Mouse (Mus musculus) embryonic fibroblast, embryonic 13.5 days (primary cell): ENCODE results near the gene Artn. TPM values are rescaled to one million over a fixed set of nuclear protein-coding genes. Genes with fewer than 3 reads are reported as not detected.

Experiments
- H3K27ac ChIP-seq: 2 replicates; pipeline ENCODE4 v1.5.1; 2012; ENCODE audit warnings: low read length, control low read depth, inconsistent platforms; ENCODE audit not compliant: insufficient read depth
- H3K4me1 ChIP-seq: 2 replicates; pipeline ENCODE4 v1.6.1; 2011; ENCODE audit warnings: low read length; ENCODE audit not compliant: control insufficient read depth, insufficient read depth
- H3K4me3 ChIP-seq: 2 replicates; pipeline ENCODE4 v1.5.1; 2011; ENCODE audit warnings: mild to moderate bottlenecking, control low read depth, low read length; ENCODE audit not compliant: insufficient read depth
- CTCF ChIP-seq: IDR thresholded peaks from 2 replicates; pipeline ENCODE4 v1.5.1; 2011; ENCODE audit warnings: mild to moderate bottlenecking, control low read depth, low read length, moderate library complexity, borderline replicate concordance; ENCODE audit not compliant: insufficient read depth
- POLR2A ChIP-seq: IDR thresholded peaks from 2 replicates; pipeline ENCODE4 v1.6.1; 2011; ENCODE audit warnings: low read depth, mild to moderate bottlenecking, control low read depth, low read length, moderate library complexity
- polyA plus RNA-seq: library from polyadenylated mRNA; stranded (reverse); fragments of >200 nt; gene quantifications from 2 replicates; pipeline ENCODE4 v1.2.4, GENCODE M21; 2011; ENCODE audit warnings: low read depth; ENCODE audit not compliant: missing spikeins, insufficient read length

The Artn gene
- polyA plus RNA-seq, 1 experiment: 5.8 TPM

DNA sequence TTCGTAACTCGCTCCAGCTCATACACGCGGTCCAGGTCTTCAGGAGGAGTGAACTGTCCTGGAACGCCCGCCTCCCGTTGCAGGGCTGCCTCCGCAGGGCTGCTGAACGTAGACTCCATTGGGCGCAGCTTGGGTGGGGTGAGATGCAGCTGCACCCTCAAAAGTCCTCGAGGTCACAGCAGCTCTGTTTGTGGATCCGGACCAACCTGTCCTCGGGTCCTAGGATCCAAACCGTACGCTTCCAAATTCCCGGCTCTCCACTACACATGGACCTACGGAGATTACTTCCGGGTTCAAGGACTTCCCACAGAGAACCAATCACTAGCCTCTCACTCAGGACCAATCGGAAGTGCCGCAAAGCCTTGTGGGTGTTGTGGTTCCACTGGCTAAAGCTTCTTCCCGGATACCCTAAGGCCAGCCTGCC is 37.8 kb downstream of the Artn start, which contains the start of gene Dph2:
Dph2 (minus strand) TSS at position 295 of the 424 bp plus-strand sequence.
- Histone ChIP-seq H3K4me1 (no peaks in the 10 kb centered on the region), H3K27ac (no peak within 1 kb of the TSS), H3K4me3 (peak within 1 kb of the TSS; percentile 92)
- TF ChIP-seq CTCF (no peak), POLR2A (peak; percentile 48; the same call in 1 of the 2 replicates)

DNA sequence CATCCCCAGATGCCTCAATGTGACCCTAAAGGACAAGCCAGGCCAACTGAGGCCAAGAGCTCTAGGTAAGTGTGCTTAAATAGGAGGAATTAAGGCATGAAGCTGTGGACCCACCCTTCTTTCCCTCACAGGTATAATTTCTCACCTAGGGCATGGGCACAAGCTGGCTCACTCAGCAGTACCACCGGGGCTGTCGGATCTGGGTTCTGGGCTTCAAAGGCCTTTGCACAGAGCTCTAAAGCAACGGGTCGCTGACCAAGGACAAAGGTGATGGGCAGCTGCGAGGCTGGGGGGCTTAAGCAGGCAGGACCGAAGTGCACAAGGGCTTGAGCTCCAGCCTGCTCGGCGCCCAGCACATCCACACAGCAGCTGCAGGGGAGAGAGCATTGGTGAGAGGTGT is 38.8 kb downstream of the Artn start:
- no peaks in the 10 kb centered on the region for H3K4me1 ChIP-seq
- H3K4me3 ChIP-seq: peak overlapping the region; percentile 92
- H3K27ac ChIP-seq: no peak overlapping the region
- TF ChIP-seq POLR2A (no peak), CTCF (no peak)

DNA sequence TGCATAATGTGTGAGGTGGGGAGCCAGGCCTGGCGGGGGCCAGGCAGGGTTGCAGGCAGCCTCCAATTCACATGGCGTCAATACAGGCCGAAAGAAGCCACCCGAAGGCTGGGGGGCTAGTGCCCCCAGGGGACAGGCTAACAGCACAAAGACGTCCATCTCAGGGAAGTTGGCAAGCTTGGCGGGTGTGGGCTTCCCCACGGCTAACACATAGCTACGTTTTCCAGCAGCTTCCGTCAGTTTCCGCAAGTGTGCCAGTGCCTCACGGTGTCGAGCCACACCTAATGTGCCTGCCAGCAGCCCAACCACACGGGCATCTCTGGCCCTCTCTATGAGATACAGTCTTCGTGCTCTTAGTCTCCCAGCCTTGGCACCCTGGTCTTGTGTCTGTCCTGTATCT is 39.5 kb downstream of the Artn start:
- Histone ChIP-seq H3K4me3 (no peak overlapping the region), H3K27ac (no peak overlapping the region)
- no peak for TF ChIP-seq CTCF
- TF ChIP-seq POLR2A: no peak

DNA sequence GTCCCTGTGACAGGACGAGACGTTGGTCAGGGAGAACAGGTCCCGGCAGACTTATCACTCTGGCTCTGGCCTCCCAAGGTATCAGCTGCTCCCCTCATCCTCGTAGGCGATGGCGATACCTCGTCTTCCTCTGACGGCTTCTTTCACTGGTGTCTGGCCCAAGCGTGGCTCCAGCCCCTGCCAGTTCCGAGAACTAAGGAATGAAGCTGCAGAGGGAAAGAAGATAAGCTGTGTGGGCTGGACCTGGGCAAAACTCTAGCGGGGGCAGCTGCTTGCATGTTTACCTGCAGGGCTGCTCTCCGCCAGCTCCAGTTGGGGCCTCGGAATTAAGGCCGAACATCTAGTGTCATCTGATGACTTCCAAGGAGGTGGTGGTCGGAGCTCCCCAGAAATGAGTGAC is 40.1 kb downstream of the Artn start:
- no peak overlapping the region for H3K4me3 ChIP-seq
- no peak for TF ChIP-seq CTCF
- TF ChIP-seq POLR2A: no peak
- no peaks in the 10 kb centered on the region; the same call in 1 of the 2 replicates for H3K4me1 ChIP-seq

More for the DNA sequence above, 39.5 kb downstream of the Artn start:
- H3K4me1 ChIP-seq: no peaks in the 10 kb centered on the region

DNA sequence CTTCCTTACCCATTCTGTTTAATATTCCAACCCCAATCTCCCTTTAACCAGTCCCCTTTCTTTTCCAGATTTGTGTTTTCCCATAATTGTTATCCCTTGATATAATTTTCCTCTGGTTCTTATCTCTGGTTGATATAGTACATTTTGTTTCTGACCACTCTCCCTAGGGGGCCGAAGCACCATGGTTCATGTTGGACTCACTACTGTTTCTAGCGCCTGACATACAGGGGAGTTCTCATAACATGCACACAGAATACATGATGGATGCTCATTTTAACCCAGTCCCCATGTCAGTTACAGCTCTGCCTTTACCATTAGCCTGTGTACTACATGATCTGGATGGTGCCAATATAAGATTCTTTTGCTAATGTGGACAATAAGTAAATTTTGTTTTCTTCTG is 41.6 kb downstream of the Artn start:
- H3K4me1 ChIP-seq: no peaks in the 10 kb centered on the region; the same call in 1 of the 2 replicates
- no peak overlapping the region for H3K4me3 ChIP-seq
- no peak overlapping the region for H3K27ac ChIP-seq
- TF ChIP-seq POLR2A (0 out of 2 replicates have a peak, but pooled peaks have one; percentile 16), CTCF (no peak)

More for the DNA sequence above, 40.1 kb downstream of the Artn start:
- no peak overlapping the region for H3K27ac ChIP-seq

DNA sequence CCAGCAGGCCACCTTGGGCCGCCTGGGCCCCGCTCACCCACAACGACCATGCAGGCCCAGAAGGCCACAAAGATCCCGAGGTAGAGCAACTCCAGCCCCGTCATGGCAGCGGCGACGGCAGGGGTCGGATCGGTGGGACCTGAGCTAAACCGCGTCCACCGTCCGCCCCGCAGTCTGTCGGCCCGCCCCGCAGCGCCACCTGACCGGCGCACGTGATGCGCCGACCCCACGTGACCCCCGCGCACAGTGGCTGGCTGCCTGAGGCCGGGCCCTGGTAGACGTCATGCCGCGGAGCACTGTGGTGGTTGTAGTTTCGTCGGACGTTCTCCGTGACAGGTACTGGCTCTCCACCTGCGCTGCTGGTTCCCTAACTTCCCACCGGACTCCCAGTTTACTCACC is 42.4 kb downstream of the Artn start, which contains the start of gene Atp6v0b:
Atp6v0b (minus strand) TSS at position 201 of the 400 bp plus-strand sequence.
- peak within 1 kb of the TSS; percentile 76 for H3K4me3 ChIP-seq
- TF ChIP-seq POLR2A (peak; percentile 80), CTCF (no peak)
- H3K4me1 ChIP-seq: no peaks in the 10 kb centered on the region; the same call in 1 of the 2 replicates
- no peak within 1 kb of the TSS for H3K27ac ChIP-seq

DNA sequence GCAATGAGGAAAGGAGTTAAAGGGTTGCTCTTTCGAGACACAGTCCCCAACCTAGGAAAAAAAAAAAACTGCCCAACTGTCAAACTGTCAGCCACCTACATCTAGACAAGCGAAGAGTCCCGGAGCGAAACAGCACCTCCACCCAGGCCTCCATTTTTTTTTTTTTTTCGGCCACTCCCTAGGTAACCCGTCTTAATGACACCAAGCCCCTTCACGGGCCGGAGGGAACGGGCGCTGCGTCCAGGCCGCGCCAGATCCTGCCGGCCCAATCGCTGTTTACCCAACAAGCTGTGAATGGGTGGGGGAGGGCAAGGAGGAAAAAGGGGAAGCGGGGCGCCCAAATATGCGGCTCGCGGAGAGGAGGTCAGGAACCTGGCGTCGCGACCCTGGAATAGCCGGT is 42.9 kb downstream of the Artn start:
- no peak overlapping the region for H3K27ac ChIP-seq
- no peaks in the 10 kb centered on the region; the same call in 1 of the 2 replicates for H3K4me1 ChIP-seq
- TF ChIP-seq CTCF (no peak), POLR2A (no peak)
- peak overlapping the region; percentile 76 for H3K4me3 ChIP-seq

DNA sequence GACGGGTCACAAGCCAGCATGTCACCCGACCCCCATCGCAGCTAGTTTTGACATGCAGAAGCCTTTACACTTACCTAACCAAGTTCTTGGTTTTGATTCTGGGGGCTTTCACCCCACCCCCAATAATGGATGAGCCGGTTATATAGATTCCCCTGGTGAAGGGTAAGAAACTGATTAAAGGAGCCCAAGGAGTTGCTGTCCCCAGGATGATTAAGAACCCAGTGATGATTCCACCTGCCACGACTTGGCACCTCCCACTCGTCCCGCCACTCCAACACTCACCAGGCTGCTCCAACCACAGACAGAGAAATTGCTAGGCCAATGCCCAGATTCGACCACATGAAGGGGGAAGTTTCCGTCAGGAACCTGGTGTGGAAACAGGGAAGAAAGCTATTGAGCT is 43.6 kb downstream of the Artn start:
- no peak for TF ChIP-seq CTCF
- no peak for TF ChIP-seq POLR2A
- no peak overlapping the region for H3K27ac ChIP-seq
- peak overlapping the region; percentile 76 for H3K4me3 ChIP-seq
- H3K4me1 ChIP-seq: no peaks in the 10 kb centered on the region; the same call in 1 of the 2 replicates

DNA sequence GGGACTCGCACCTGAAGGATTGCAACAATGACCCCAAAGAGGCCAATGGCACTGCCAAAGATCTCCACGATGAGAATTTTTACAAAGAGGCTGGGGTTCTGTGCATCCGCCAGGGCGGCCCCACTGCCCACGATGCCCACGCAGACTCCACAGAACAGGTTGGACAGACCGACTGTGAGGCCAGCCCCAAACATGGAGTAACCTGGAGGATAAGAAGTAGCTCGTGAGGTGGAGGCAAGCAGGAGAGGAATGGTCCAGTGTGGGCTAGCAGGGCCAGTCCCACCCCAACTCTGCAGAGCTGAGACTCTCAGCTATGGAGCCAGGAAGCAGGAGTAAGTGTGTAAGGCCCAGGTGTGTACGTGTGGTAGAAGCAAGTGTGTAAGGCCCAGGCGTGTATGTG is 44.5 kb downstream of the Artn start:
- no peak overlapping the region for H3K4me3 ChIP-seq
- no peak overlapping the region for H3K27ac ChIP-seq
- no peaks in the 10 kb centered on the region; the same call in 1 of the 2 replicates for H3K4me1 ChIP-seq
- no peak for TF ChIP-seq CTCF
- no peak for TF ChIP-seq POLR2A

DNA sequence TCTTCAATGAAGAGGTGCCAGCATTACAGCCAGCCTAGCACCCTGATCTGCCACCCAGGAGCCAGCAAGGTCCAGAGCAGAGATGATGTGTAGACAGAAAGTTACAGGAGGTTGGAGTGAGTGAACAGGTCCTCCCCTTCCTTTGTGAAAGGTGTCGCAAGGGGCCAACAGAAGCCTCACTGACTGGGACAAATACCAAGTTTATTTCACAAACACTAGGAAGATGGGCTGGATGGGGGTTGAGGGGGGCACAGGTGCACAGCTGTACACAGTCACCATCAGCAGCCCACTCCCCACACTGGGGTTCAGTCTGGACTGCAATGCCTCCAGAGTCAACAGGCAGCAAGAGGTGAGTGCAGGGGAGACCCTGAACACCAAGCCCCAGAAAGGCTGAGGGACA is 45.4 kb downstream of the Artn start:
- H3K4me1 ChIP-seq: no peaks in the 10 kb centered on the region; the same call in 1 of the 2 replicates
- H3K27ac ChIP-seq: no peak overlapping the region
- TF ChIP-seq CTCF (no peak), POLR2A (no peak)
- peak overlapping the region; percentile 59; the same call in 1 of the 2 replicates for H3K4me3 ChIP-seq
